Mouse (Mus musculus) neural tube, embryonic 11.5 days (tissue): ENCODE measurements around the gene Asxl1. TPM values are rescaled to one million over a fixed set of nuclear protein-coding genes. Genes with fewer than 3 reads are reported as not detected.
A peak's percentile ranks its signal among the peaks of the same experiment; 100 is the strongest.

Source experiments
- ATAC-seq: fragments of 200-750 bp; cut with Nextera tagmentation; 2 replicates; pipeline ENCODE4 v1.8.0; 2017; ENCODE audit warnings: moderate number of reproducible peaks, mild to moderate bottlenecking, moderate TSS enrichment, moderate library complexity; ENCODE audit not compliant: insufficient read depth, low FRiP score, low TSS enrichment
- DNase-seq: peaks from one replicate; pipeline ENCODE4 v3.0.0-alpha.2; 2015; ENCODE audit warnings: low spot score
- H3K27ac ChIP-seq: fragments of 300-500 bp; sonication (generic); 2 replicates; pipeline ENCODE4 v1.5.1; 2014; ENCODE audit warnings: low read depth, mild to moderate bottlenecking, low read length
- H3K27me3 ChIP-seq: fragments of 300-500 bp; sonication (generic); 2 replicates; pipeline ENCODE4 v1.6.1; 2014; ENCODE audit warnings: mild to moderate bottlenecking, low read length, mixed read lengths; ENCODE audit not compliant: control insufficient read depth, insufficient read depth
- H3K36me3 ChIP-seq: fragments of 300-500 bp; sonication (generic); 2 replicates; pipeline ENCODE4 v1.6.1; 2014; ENCODE audit warnings: mild to moderate bottlenecking, low read length, moderate library complexity, mixed read lengths; ENCODE audit not compliant: control insufficient read depth, insufficient read depth
- H3K4me1 ChIP-seq: fragments of 300-500 bp; sonication (generic); 2 replicates; pipeline ENCODE4 v1.6.1; 2014; ENCODE audit warnings: low read length, mixed read lengths; ENCODE audit not compliant: control insufficient read depth, insufficient read depth
- H3K4me2 ChIP-seq: fragments of 300-500 bp; sonication (generic); 2 replicates; pipeline ENCODE4 v1.6.1; 2014; ENCODE audit warnings: low read depth, mild to moderate bottlenecking, moderate library complexity
- H3K4me3 ChIP-seq: fragments of 300-500 bp; sonication (generic); 2 replicates; pipeline ENCODE4 v1.5.1; 2014; ENCODE audit warnings: low read depth, low read length
- H3K9ac ChIP-seq: fragments of 300-500 bp; sonication (generic); 2 replicates; pipeline ENCODE4 v1.6.1; 2014; ENCODE audit warnings: mild to moderate bottlenecking, low read length
- H3K9me3 ChIP-seq: fragments of 300-500 bp; sonication (generic); 2 replicates; pipeline ENCODE4 v1.6.1; 2016; ENCODE audit warnings: low read length; ENCODE audit not compliant: control insufficient read depth
- WGBS: fragments of 180-500 bp; shearing (Covaris S2); extraction: QIAGEN DNeasy Blood & Tissue Kit; methylation state at CpG from one replicate; pipeline ENCODE4 v1.1.7; 2014; 5-methylcytosine and 5-hydroxymethylcytosine counted together
- polyA plus RNA-seq: library from polyadenylated mRNA; unstranded; fragments of >200 nt; fragmentation: Nextera tagmentation; extraction: Ambion mirVana; gene quantifications from 2 replicates; pipeline ENCODE4 v1.2.1, GENCODE M21; 2014

Asxl1 gene
- polyA plus RNA-seq, 1 experiment from 2014 or later, result 24.6 TPM

- Histone ChIP-seq H3K4me1 (peaks cover 53% of the 10 kb centered on the region), H3K9ac (no peak overlapping the region; the same call in 1 of the 2 replicates), H3K36me3 (peaks cover 5% of the 10 kb centered on the region; the same call in 1 of the 2 replicates), H3K4me2 (peak overlapping the region; percentile 99), H3K4me3 (no peak overlapping the region), H3K27me3 (no peaks in the 10 kb centered on the region), H3K9me3 (no peaks in the 10 kb centered on the region), H3K27ac (no peak overlapping the region; the same call in 1 of the 2 replicates)
- WGBS, result 58% methylated on average over 2 of the region's 2 CpGs
- ATAC-seq, result no peak
- no peak for DNase-seq
Observed at GRCm38 (mm10) chr2:153440755-153441154, 95.1 kb downstream of the Asxl1 start.

- no peak overlapping the region for H3K27ac ChIP-seq
- H3K27me3 ChIP-seq, result no peaks in the 10 kb centered on the region
- no peaks in the 10 kb centered on the region; the same call in 1 of the 2 replicates for H3K36me3 ChIP-seq
- H3K4me2 ChIP-seq, result peak overlapping the region; percentile 99
- no peak for ATAC-seq
- H3K4me3 ChIP-seq, result no peak overlapping the region
- peaks cover 48% of the 10 kb centered on the region for H3K4me1 ChIP-seq
- 22% methylated on average over 3 of the region's 3 CpGs for WGBS
- DNase-seq, result no peak
- H3K9me3 ChIP-seq, result no peaks in the 10 kb centered on the region
- H3K9ac ChIP-seq, result no peak overlapping the region; the same call in 1 of the 2 replicates
Observed at GRCm38 (mm10) chr2:153441228-153441627, 95.6 kb downstream of the Asxl1 start.

- Histone ChIP-seq H3K27ac (peak overlapping the region; percentile 96), H3K9me3 (no peaks in the 10 kb centered on the region)
- DNase-seq, result peak; percentile 44
Observed at GRCm38 (mm10) chr2:153442720-153443119, 97.1 kb downstream of the Asxl1 start.

GRCm38 (mm10) chr2:153443434-153444240 is 98.0 kb downstream of the Asxl1 start:
- DNase-seq, result peak; percentile 56
- H3K27me3 ChIP-seq, result no peaks in the 10 kb centered on the region
- 0% methylated on average over 39 of the region's 59 CpGs for WGBS

More at GRCm38 (mm10) chr2:153442720-153443119, 97.1 kb downstream of the Asxl1 start:
- peak overlapping the region; percentile 99 for H3K4me2 ChIP-seq
- H3K27me3 ChIP-seq, result no peaks in the 10 kb centered on the region
- no peak for ATAC-seq
- H3K4me1 ChIP-seq, result peaks cover 34% of the 10 kb centered on the region
- WGBS, result 0% methylated on average over 5 of the region's 5 CpGs
- no peaks in the 10 kb centered on the region for H3K36me3 ChIP-seq
- peak overlapping the region; percentile 87 for H3K9ac ChIP-seq
- peak overlapping the region; percentile 93 for H3K4me3 ChIP-seq

GRCm38 (mm10) chr2:153444254-153445136 is 98.9 kb downstream of the Asxl1 start:
- H3K4me2 ChIP-seq, result peak overlapping the region; percentile 99
- peak; percentile 38 for ATAC-seq
- WGBS, result under 1% methylated on average over 19 of the region's 64 CpGs
- H3K9me3 ChIP-seq, result no peaks in the 10 kb centered on the region
- H3K27me3 ChIP-seq, result no peaks in the 10 kb centered on the region
- peak; percentile 82 for DNase-seq
- H3K9ac ChIP-seq, result peak overlapping the region; percentile 87
- H3K27ac ChIP-seq, result peak overlapping the region; percentile 96
- H3K4me3 ChIP-seq, result peak overlapping the region; percentile 93
- H3K36me3 ChIP-seq, result no peaks in the 10 kb centered on the region
- H3K4me1 ChIP-seq, result peaks cover 34% of the 10 kb centered on the region

More at GRCm38 (mm10) chr2:153443434-153444240, 98.0 kb downstream of the Asxl1 start:
- H3K4me1 ChIP-seq, result peaks cover 34% of the 10 kb centered on the region
- peak overlapping the region; percentile 96 for H3K27ac ChIP-seq
- peak; percentile 56 for ATAC-seq
- H3K9ac ChIP-seq, result peak overlapping the region; percentile 87
- H3K4me2 ChIP-seq, result peak overlapping the region; percentile 99
- no peaks in the 10 kb centered on the region for H3K36me3 ChIP-seq
- no peaks in the 10 kb centered on the region for H3K9me3 ChIP-seq
- H3K4me3 ChIP-seq, result peak overlapping the region; percentile 93

- Histone ChIP-seq H3K4me3 (peak overlapping the region; percentile 93), H3K4me2 (peak overlapping the region; percentile 99), H3K4me1 (peaks cover 30% of the 10 kb centered on the region), H3K36me3 (no peaks in the 10 kb centered on the region), H3K9ac (peak overlapping the region; percentile 87), H3K9me3 (no peaks in the 10 kb centered on the region), H3K27me3 (no peaks in the 10 kb centered on the region), H3K27ac (peak overlapping the region; percentile 96)
- ATAC-seq (peak; percentile 41), DNase-seq (peak; percentile 75)
- under 1% methylated on average over 58 of the region's 59 CpGs for WGBS
Observed at GRCm38 (mm10) chr2:153445137-153446016, 99.7 kb downstream of the Asxl1 start.

- H3K9me3 ChIP-seq, result no peaks in the 10 kb centered on the region
- H3K4me1 ChIP-seq, result peaks cover 24% of the 10 kb centered on the region
- no peaks in the 10 kb centered on the region for H3K27me3 ChIP-seq
- peak overlapping the region; percentile 99 for H3K4me2 ChIP-seq
- H3K36me3 ChIP-seq, result no peaks in the 10 kb centered on the region
- H3K9ac ChIP-seq, result peak overlapping the region; percentile 87
- ATAC-seq (no peak), DNase-seq (peak; percentile 65)
- H3K4me3 ChIP-seq, result peak overlapping the region; percentile 93
- WGBS, result under 1% methylated on average over 8 of the region's 8 CpGs
- H3K27ac ChIP-seq, result peak overlapping the region; percentile 96
Observed at GRCm38 (mm10) chr2:153446017-153446408, 100.4 kb downstream of the Asxl1 start.

GRCm38 (mm10) chr2:153446476-153446875 is 100.8 kb downstream of the Asxl1 start:
- H3K4me2 ChIP-seq, result no peak overlapping the region; the same call in 1 of the 2 replicates
- no peak overlapping the region for H3K4me3 ChIP-seq
- no peak for DNase-seq
- H3K4me1 ChIP-seq, result peaks cover 19% of the 10 kb centered on the region
- WGBS, result 23% methylated on average over 4 of the region's 4 CpGs
- H3K9me3 ChIP-seq, result no peaks in the 10 kb centered on the region
- no peak overlapping the region for H3K9ac ChIP-seq
- no peak overlapping the region for H3K27ac ChIP-seq
- ATAC-seq, result no peak
- H3K36me3 ChIP-seq, result no peaks in the 10 kb centered on the region
- H3K27me3 ChIP-seq, result no peaks in the 10 kb centered on the region
